Mouse (Mus musculus) heart, postnatal 0 days (tissue): ENCODE data around the gene Hmgb2.

ENCODE experiments used
- CTCF ChIP-seq: IDR thresholded peaks from 2 replicates; pipeline ENCODE4 v1.5.1; 2016; ENCODE audit warnings: antibody characterized with exemption, control low read depth, low read depth
- EP300 ChIP-seq: IDR thresholded peaks from 2 replicates; pipeline ENCODE4 v1.6.1; 2016; ENCODE audit warnings: antibody characterized with exemption, low read depth

DNA sequence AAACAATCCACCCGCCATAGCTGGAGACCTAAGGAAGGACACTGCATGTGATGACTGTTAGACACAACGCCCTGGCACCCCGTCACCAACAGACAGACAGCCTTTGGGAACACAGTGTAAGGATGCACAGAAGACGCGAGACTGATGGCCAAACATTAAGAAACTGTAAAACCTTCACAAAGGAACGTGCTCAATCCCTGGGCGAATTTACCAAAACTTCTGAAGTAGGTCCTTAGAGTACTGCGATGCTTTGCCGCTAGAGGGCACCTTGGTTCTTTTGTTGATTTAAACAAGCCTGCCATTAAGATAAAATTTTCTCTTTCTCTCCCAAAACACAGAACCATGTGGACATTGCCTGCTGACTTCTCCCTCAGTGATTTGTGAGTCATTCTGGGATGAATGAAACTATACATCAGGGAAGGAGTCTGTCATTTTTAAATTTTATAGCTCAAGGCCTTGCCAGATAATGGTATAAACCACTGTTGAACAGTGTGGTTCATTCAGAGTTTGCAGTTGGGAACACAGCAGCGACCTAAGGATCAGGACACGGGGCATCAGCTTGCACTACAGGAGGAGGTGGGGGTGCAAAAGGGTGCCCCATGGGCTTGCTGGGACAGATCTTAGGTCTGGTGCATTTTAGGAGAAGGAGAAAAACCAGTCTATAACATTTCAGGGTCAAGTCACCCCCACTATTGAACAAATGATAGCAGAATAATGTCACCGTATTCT, 28.6 kb downstream of the Hmgb2 start:
- TF ChIP-seq EP300: no peak
- peak; percentile 65 for TF ChIP-seq CTCF
